Mouse (Mus musculus): ENCODE results near the gene 1700025G04Rik. TPM values are rescaled to one million over a fixed set of nuclear protein-coding genes. Genes with fewer than 3 reads are reported as not detected.

1700025G04Rik gene
- polyA plus RNA-seq, 1 experiment from 2014 or later = 32.4 TPM

- no peak for DNase-seq (ENCODE audit: low spot score, missing footprints)
These were observed 930 bp upstream of the 1700025G04Rik start for GRCm38 (mm10) chr1:152090564-152091545.

GRCm38 (mm10) chr1:152089526-152089925 is 399 bp downstream of the 1700025G04Rik start:
- Histone ChIP-seq H3K4me3 (ENCODE audit: low read depth, low read length) (peak overlapping the region; percentile 91), H3K27me3 (ENCODE audit: control insufficient read depth, insufficient read depth, low read length) (no peaks in the 10 kb centered on the region), H3K9ac (ENCODE audit: low read length) (peak overlapping the region; percentile 93), H3K9me3 (ENCODE audit: control insufficient read depth, low read length) (no peaks in the 10 kb centered on the region), H3K36me3 (ENCODE audit: control insufficient read depth, insufficient read depth, low read length) (no peaks in the 10 kb centered on the region), H3K4me1 (ENCODE audit: control insufficient read depth, insufficient read depth, low read length) (peaks cover 33% of the 10 kb centered on the region), H3K27ac (ENCODE audit: low read depth, low read length) (peak overlapping the region; percentile 94), H3K4me2 (peak overlapping the region; percentile 77)
- ATAC-seq (ENCODE audit: low FRiP score) (peak; percentile 40), DNase-seq (ENCODE audit: low spot score, missing footprints) (peak; percentile 96)
- WGBS = 0% methylated on average over 23 of the region's 25 CpGs

More at GRCm38 (mm10) chr1:152090564-152091545, 930 bp upstream of the 1700025G04Rik start:
- ATAC-seq (ENCODE audit: low FRiP score) = peak; percentile 78
- Histone ChIP-seq H3K9me3 (ENCODE audit: control insufficient read depth, low read length) (no peaks in the 10 kb centered on the region), H3K4me3 (ENCODE audit: low read depth, low read length) (peak overlapping the region; percentile 91), H3K36me3 (ENCODE audit: control insufficient read depth, insufficient read depth, low read length) (no peaks in the 10 kb centered on the region), H3K4me1 (ENCODE audit: control insufficient read depth, insufficient read depth, low read length) (peaks cover 28% of the 10 kb centered on the region), H3K9ac (ENCODE audit: low read length) (peak overlapping the region; percentile 93), H3K4me2 (peak overlapping the region; percentile 77), H3K27me3 (ENCODE audit: control insufficient read depth, insufficient read depth, low read length) (no peaks in the 10 kb centered on the region), H3K27ac (ENCODE audit: low read depth, low read length) (peak overlapping the region; percentile 94)
- WGBS = under 1% methylated on average over 36 of the region's 36 CpGs

GRCm38 (mm10) chr1:152088791-152089401 is 1.0 kb downstream of the 1700025G04Rik start:
- Histone ChIP-seq H3K9me3 (ENCODE audit: control insufficient read depth, low read length) (no peaks in the 10 kb centered on the region), H3K4me1 (ENCODE audit: control insufficient read depth, insufficient read depth, low read length) (peaks cover 33% of the 10 kb centered on the region), H3K36me3 (ENCODE audit: control insufficient read depth, insufficient read depth, low read length) (no peaks in the 10 kb centered on the region), H3K4me2 (peak overlapping the region; percentile 77), H3K27ac (ENCODE audit: low read depth, low read length) (no peak overlapping the region), H3K4me3 (ENCODE audit: low read depth, low read length) (peak overlapping the region; percentile 91), H3K27me3 (ENCODE audit: control insufficient read depth, insufficient read depth, low read length) (no peaks in the 10 kb centered on the region), H3K9ac (ENCODE audit: low read length) (peak overlapping the region; percentile 93)
- WGBS = 4% methylated on average over 16 of the region's 16 CpGs
- DNase-seq (ENCODE audit: low spot score, missing footprints) (peak; percentile 92), ATAC-seq (ENCODE audit: low FRiP score) (no peak)

- Histone ChIP-seq H3K36me3 (ENCODE audit: control insufficient read depth, insufficient read depth, low read length) (no peaks in the 10 kb centered on the region), H3K9ac (ENCODE audit: low read length) (no peak overlapping the region; the same call in 1 of the 2 replicates), H3K27ac (ENCODE audit: low read depth, low read length) (no peak overlapping the region), H3K27me3 (ENCODE audit: control insufficient read depth, insufficient read depth, low read length) (no peaks in the 10 kb centered on the region), H3K4me2 (peak overlapping the region; percentile 77), H3K9me3 (ENCODE audit: control insufficient read depth, low read length) (no peaks in the 10 kb centered on the region), H3K4me1 (ENCODE audit: control insufficient read depth, insufficient read depth, low read length) (peaks cover 36% of the 10 kb centered on the region), H3K4me3 (ENCODE audit: low read depth, low read length) (peak overlapping the region; percentile 91)
- ATAC-seq (ENCODE audit: low FRiP score) (no peak), DNase-seq (ENCODE audit: low spot score, missing footprints) (peak; percentile 86)
- 51% methylated on average over 5 of the region's 5 CpGs for WGBS
These were observed 1.9 kb downstream of the 1700025G04Rik start for GRCm38 (mm10) chr1:152088030-152088429.

GRCm38 (mm10) chr1:152086951-152087350 is 3.0 kb downstream of the 1700025G04Rik start:
- H3K4me1 ChIP-seq (ENCODE audit: control insufficient read depth, insufficient read depth, low read length) = peaks cover 39% of the 10 kb centered on the region
- 24% methylated on average over 3 of the region's 3 CpGs for WGBS
- no peak overlapping the region for H3K4me3 ChIP-seq (ENCODE audit: low read depth, low read length)
- no peak overlapping the region for H3K9ac ChIP-seq (ENCODE audit: low read length)
- H3K36me3 ChIP-seq (ENCODE audit: control insufficient read depth, insufficient read depth, low read length) = no peaks in the 10 kb centered on the region
- H3K27ac ChIP-seq (ENCODE audit: low read depth, low read length) = no peak overlapping the region
- DNase-seq (ENCODE audit: low spot score, missing footprints) (no peak), ATAC-seq (ENCODE audit: low FRiP score) (no peak)
- peak overlapping the region; percentile 18; the same call in 1 of the 2 replicates for H3K4me2 ChIP-seq
- no peaks in the 10 kb centered on the region for H3K27me3 ChIP-seq (ENCODE audit: control insufficient read depth, insufficient read depth, low read length)
- H3K9me3 ChIP-seq (ENCODE audit: control insufficient read depth, low read length) = no peaks in the 10 kb centered on the region

- H3K4me2 ChIP-seq = no peak overlapping the region
- no peak overlapping the region for H3K9ac ChIP-seq (ENCODE audit: low read length)
- H3K36me3 ChIP-seq (ENCODE audit: control insufficient read depth, insufficient read depth, low read length) = no peaks in the 10 kb centered on the region
- H3K27ac ChIP-seq (ENCODE audit: low read depth, low read length) = no peak overlapping the region
- H3K27me3 ChIP-seq (ENCODE audit: control insufficient read depth, insufficient read depth, low read length) = no peaks in the 10 kb centered on the region
- no peaks in the 10 kb centered on the region for H3K9me3 ChIP-seq (ENCODE audit: control insufficient read depth, low read length)
- 83% methylated on average over 5 of the region's 5 CpGs for WGBS
- no peak overlapping the region for H3K4me3 ChIP-seq (ENCODE audit: low read depth, low read length)
- H3K4me1 ChIP-seq (ENCODE audit: control insufficient read depth, insufficient read depth, low read length) = peaks cover 34% of the 10 kb centered on the region
- ATAC-seq (ENCODE audit: low FRiP score) (no peak), DNase-seq (ENCODE audit: low spot score, missing footprints) (no peak)
These were observed 4.4 kb downstream of the 1700025G04Rik start for GRCm38 (mm10) chr1:152085561-152085960.

GRCm38 (mm10) chr1:152084638-152085345 is 5.1 kb downstream of the 1700025G04Rik start:
- WGBS = 31% methylated on average over 15 of the region's 15 CpGs
- ATAC-seq (ENCODE audit: low FRiP score) (no peak), DNase-seq (ENCODE audit: low spot score, missing footprints) (peak; percentile 84)
- Histone ChIP-seq H3K36me3 (ENCODE audit: control insufficient read depth, insufficient read depth, low read length) (no peaks in the 10 kb centered on the region), H3K4me2 (no peak overlapping the region), H3K9me3 (ENCODE audit: control insufficient read depth, low read length) (no peaks in the 10 kb centered on the region), H3K9ac (ENCODE audit: low read length) (0 out of 2 replicates have a peak overlapping the region, but pooled peaks have one; percentile 16), H3K4me1 (ENCODE audit: control insufficient read depth, insufficient read depth, low read length) (peaks cover 34% of the 10 kb centered on the region), H3K27me3 (ENCODE audit: control insufficient read depth, insufficient read depth, low read length) (no peaks in the 10 kb centered on the region), H3K27ac (ENCODE audit: low read depth, low read length) (no peak overlapping the region), H3K4me3 (ENCODE audit: low read depth, low read length) (no peak overlapping the region)

GRCm38 (mm10) chr1:152081954-152082711 is 7.8 kb downstream of the 1700025G04Rik start:
- Histone ChIP-seq H3K9ac (ENCODE audit: low read length) (no peak overlapping the region), H3K4me3 (ENCODE audit: low read depth, low read length) (no peak overlapping the region), H3K27ac (ENCODE audit: low read depth, low read length) (no peak overlapping the region; the same call in 1 of the 2 replicates), H3K27me3 (ENCODE audit: control insufficient read depth, insufficient read depth, low read length) (no peaks in the 10 kb centered on the region), H3K9me3 (ENCODE audit: control insufficient read depth, low read length) (no peaks in the 10 kb centered on the region), H3K4me1 (ENCODE audit: control insufficient read depth, insufficient read depth, low read length) (peaks cover 20% of the 10 kb centered on the region), H3K36me3 (ENCODE audit: control insufficient read depth, insufficient read depth, low read length) (no peaks in the 10 kb centered on the region), H3K4me2 (no peak overlapping the region)
- DNase-seq (ENCODE audit: low spot score, missing footprints) = no peak
- WGBS = 78% methylated on average over 8 of the region's 8 CpGs
- ATAC-seq (ENCODE audit: low FRiP score) = peak; percentile 47

Data from midbrain, embryonic 11.5 days (tissue).